Mouse (Mus musculus) megakaryocyte progenitor cell, adult 5-6 weeks (primary cell): ENCODE data around the gene Prss38. TPM values are rescaled to one million over a fixed set of nuclear protein-coding genes. Genes with fewer than 3 reads are reported as not detected.

ENCODE experiments used
- ATAC-seq: replicated peaks from 2 replicates; pipeline ENCODE4 v1.8.0; 2016; ENCODE audit warnings: mild to moderate bottlenecking, moderate TSS enrichment, inconsistent platforms; ENCODE audit not compliant: poor library complexity
- total RNA-seq, 2 experiments: library from RNA; stranded (forward) in 1 of 2; stranded (reverse) in 1 of 2; fragments of 157-497, 149-512 nt in 1 of 2; fragments of 200-1000 nt in 1 of 2; gene quantifications; 2 replicates each; pipeline versions ENCODE4 v1.2.3 to v1.2.4; 2015 to 2017

The Prss38 gene
- total RNA-seq, 2 experiments from 2014 or later = not detected

- ATAC-seq = no peak
Measured at GRCm38 (mm10) chr11:59329616-59330015, 45.8 kb downstream of the Prss38 start.

DNA sequence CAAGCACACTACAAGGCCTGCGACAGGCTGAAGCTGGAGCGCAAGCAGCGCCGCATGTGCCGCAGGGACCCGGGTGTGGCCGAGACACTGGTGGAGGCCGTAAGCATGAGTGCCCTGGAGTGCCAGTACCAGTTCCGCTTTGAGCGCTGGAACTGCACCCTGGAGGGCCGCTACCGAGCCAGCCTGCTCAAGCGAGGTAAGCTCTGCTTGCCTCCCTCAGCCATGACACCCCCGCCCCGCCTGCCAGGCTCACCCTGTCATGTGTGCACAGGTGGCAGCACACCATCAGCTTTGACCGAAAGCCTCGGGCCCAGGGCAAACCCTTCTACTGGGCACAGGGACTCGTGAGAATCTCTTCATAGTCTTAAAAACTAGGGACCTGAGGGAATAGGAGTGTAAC, 47.8 kb downstream of the Prss38 start:
- ATAC-seq = no peak

DNA sequence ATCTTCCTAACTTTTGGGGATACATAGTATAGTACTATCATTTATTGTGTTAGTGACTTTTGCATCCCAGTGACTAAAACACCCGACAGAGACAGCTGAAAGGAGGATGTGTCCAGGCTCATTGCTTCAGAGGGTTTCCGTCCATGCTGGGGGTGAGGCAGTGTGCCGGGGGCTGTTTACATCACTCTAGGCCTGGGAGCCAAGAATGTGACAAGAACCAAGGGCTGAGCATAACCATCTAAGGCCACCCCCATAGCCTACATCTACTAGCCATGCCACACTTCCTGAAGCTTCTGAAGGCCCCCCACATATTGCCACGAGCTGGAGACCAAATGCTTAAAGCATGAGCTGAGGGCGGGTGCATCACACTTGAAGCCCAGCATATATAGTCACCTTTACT, 50.7 kb downstream of the Prss38 start:
- ATAC-seq = no peak

DNA sequence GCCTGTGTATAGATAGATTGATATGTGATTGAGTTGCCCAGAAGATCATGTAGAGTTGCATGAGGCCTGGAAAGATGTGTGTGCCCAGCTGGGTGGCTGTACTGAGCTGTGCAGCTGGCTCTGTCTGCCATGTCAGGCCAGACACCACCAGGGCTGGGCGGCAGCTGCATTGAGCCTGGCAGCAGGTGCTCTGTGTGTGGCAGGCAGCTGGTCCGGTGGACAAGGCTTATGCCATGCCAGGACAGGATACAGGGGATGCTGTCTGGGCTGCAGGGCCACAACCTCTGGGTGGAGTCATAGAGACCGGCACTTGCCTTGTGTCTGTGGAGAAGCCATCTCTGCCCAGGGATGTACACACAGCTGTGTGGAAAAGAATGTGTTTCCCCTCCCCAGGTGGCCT, 52.5 kb downstream of the Prss38 start:
- no peak for ATAC-seq

Other genes starting within 250 kb of the Prss38 start
- 0.07 TPM in 1 of 2 replicates, not detected in the other for gene Obscn, start 239.3 kb downstream of the Prss38 start, total RNA-seq (2015)
- gene Obscn, start 239.3 kb downstream of the Prss38 start, total RNA-seq (2017) = under 0.01 TPM in 1 of 2 replicates, not detected in the other
- gene Iba57, start 211.9 kb downstream of the Prss38 start, total RNA-seq (2015) = 2.8 and 3.6 TPM in 2 replicates
- gene Iba57, start 211.9 kb downstream of the Prss38 start, total RNA-seq (2017) = 3.5 and 4.6 TPM in 2 replicates
- gene Gjc2, start 192.4 kb downstream of the Prss38 start, total RNA-seq (2015) = not detected in 2 replicates
- gene Gjc2, start 192.4 kb downstream of the Prss38 start, total RNA-seq (2017) = not detected in 2 replicates
- 61.9 and 62.8 TPM in 2 replicates for gene Guk1, start 183.4 kb downstream of the Prss38 start, total RNA-seq (2015)
- 29.9 and 34.7 TPM in 2 replicates for gene Guk1, start 183.4 kb downstream of the Prss38 start, total RNA-seq (2017)
- 33.4 and 49.5 TPM in 2 replicates for gene Mrpl55, start 173.2 kb downstream of the Prss38 start, total RNA-seq (2015)
- gene Mrpl55, start 173.2 kb downstream of the Prss38 start, total RNA-seq (2017) = 48.7 and 56.2 TPM in 2 replicates
- gene 2310033P09Rik, start 167.3 kb downstream of the Prss38 start, total RNA-seq (2015) = 14.9 and 17.9 TPM in 2 replicates
- 8.7 and 17.8 TPM in 2 replicates for gene 2310033P09Rik, start 167.3 kb downstream of the Prss38 start, total RNA-seq (2017)
- 280 and 290 TPM in 2 replicates for gene Arf1, start 147.4 kb downstream of the Prss38 start, total RNA-seq (2015)
- 343 and 378 TPM in 2 replicates for gene Arf1, start 147.4 kb downstream of the Prss38 start, total RNA-seq (2017)
- gene Wnt3a, start 84.9 kb downstream of the Prss38 start, total RNA-seq (2015) = not detected in 2 replicates
- gene Wnt3a, start 84.9 kb downstream of the Prss38 start, total RNA-seq (2017) = not detected in 2 replicates
- not detected in 2 replicates for gene Wnt9a, start 68.7 kb downstream of the Prss38 start, total RNA-seq (2015)
- gene Wnt9a, start 68.7 kb downstream of the Prss38 start, total RNA-seq (2017) = not detected in 2 replicates
- 4.8 and 5.5 TPM in 2 replicates for gene Jmjd4, start 74.4 kb upstream of the Prss38 start, total RNA-seq (2015)
- 6.4 TPM in 2 replicates for gene Jmjd4, start 74.4 kb upstream of the Prss38 start, total RNA-seq (2017)
- 4.9 and 7.0 TPM in 2 replicates for gene Snap47, start 75.5 kb upstream of the Prss38 start, total RNA-seq (2015)
- gene Snap47, start 75.5 kb upstream of the Prss38 start, total RNA-seq (2017) = 6.2 and 7.8 TPM in 2 replicates
- 1.8 and 1.9 TPM in 2 replicates for gene Zfp867, start 96.8 kb upstream of the Prss38 start, total RNA-seq (2015)
- gene Zfp867, start 96.8 kb upstream of the Prss38 start, total RNA-seq (2017) = 0.58 and 2.7 TPM in 2 replicates
- 15.6 and 15.7 TPM in 2 replicates for gene Zkscan17, start 151.1 kb upstream of the Prss38 start, total RNA-seq (2015)
- gene Zkscan17, start 151.1 kb upstream of the Prss38 start, total RNA-seq (2017) = 12.7 and 13.7 TPM in 2 replicates
- gene Nlrp3, start 165.9 kb upstream of the Prss38 start, total RNA-seq (2015) = 3.0 and 6.9 TPM in 2 replicates
- 5.5 and 8.5 TPM in 2 replicates for gene Nlrp3, start 165.9 kb upstream of the Prss38 start, total RNA-seq (2017)
- not detected in 2 replicates for gene Olfr222, start 200.6 kb upstream of the Prss38 start, total RNA-seq (2015)
- not detected in 2 replicates for gene Olfr222, start 200.6 kb upstream of the Prss38 start, total RNA-seq (2017)
- not detected in 2 replicates for gene Olfr223, start 217.6 kb upstream of the Prss38 start, total RNA-seq (2015)
- not detected in 2 replicates for gene Olfr223, start 217.6 kb upstream of the Prss38 start, total RNA-seq (2017)